Mouse (Mus musculus): Measurements from ENCODE around the gene Eepd1. TPM values are rescaled to one million over a fixed set of nuclear protein-coding genes. Genes with fewer than 3 reads are reported as not detected.

The Eepd1 gene
- total RNA-seq, 2 experiments from 2014 or later = 12.5 to 14.4 TPM

DNA sequence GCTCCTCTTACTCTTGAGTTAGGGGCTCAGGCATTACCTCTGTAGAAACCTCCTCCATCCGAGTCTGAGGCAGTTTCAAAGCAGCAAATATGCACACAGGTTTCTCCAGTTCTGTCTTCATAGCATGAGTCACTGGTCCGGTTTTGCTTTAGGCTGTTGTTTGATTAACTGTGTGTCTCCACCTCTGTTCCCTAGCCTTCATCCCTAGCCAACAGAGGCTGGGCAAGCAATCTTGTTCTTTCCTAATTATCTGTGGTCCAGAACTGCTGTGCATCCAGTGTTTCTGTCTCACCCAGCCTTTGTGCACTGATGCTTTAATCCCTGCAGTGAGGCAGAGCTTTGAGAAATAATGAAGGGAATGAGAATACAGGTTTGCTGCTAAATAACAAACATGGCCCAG lies 90.0 kb downstream of the Eepd1 start:
- DNase-seq (ENCODE audit: low spot score in 2 of 2) = no peak

DNA sequence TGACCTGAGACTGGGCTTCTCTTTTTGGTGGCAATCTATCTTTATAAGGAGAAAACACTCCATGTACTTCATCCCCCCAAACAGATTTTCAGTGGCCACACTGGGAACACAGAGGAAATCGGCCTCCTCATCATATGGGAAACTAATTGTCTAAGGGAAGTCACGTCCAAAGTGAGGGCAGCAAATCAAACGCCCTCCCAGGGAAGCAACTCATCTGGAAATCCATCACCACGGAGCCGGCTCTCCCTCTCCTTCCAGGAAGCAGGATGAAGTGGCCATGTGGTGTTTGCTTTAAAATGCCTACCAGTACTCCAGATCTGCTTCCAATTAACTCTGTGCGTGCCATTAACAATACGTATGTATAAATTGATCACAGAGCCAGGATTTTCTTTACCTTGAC lies 92.4 kb downstream of the Eepd1 start:
- DNase-seq (ENCODE audit: low spot score in 2 of 2) = no peak

DNA sequence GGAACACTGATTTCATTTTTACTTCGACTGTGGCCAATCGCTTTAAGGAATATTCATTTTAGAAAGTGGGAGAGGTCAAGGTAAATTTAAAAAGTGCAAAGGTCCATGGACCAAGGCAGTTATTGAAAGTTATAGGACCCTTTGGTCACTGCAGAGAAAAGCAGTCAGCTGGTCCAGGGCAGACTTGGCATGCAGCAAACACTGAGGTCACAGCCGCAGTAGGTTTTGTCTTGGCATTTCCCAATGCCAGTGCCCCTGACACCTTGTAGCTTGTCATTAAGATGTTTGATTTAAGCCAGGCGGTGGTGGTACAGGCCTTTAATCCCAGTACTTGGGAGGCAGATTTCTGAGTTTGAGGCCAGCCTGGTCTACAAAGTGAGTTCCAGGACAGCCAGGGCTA lies 92.8 kb downstream of the Eepd1 start:
- DNase-seq (ENCODE audit: low spot score in 2 of 2) = no peak

DNA sequence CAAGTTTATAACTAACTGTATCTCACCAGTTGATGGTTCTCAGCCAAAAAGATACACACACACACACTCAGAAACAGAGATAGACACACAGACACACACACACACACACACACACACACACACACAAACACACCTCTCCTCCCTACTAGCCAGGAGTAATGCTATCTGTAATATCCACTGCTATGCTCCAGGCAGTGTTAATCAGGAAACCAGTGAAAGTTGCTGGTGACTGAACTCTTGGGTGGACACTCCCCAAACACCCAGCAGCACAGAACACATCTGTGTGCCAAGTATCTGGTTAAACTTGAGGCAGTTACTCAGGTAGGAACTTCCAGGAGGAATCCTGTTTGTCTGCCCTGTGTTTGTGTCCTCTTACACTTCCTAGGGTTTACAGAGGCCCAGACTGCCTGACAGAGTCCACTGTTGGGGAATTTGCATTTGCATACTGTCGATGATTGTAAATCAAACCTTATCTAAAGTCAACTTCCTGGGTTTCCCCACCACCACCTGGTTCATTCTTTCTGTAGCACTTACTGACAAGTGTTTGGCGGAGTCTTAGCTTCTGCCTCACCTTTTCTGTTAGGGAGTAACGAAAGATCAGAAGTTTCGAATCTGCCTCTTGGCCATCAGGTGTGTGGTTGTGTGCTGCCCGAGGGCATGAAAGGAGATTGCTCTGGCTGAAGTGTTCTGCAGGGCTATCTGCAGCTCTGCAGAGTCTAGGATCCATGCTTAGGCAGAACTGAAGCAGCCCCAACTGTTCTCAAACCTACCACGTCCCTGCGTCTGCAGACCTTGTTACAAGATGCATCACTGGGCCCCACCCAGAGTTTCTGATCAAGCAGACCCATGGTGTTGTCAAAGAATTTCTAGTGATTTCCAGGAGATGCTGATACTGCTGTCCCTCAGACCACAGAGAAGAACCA lies 97.6 kb downstream of the Eepd1 start:
- no peak for DNase-seq (ENCODE audit: low spot score in 2 of 2)

DNA sequence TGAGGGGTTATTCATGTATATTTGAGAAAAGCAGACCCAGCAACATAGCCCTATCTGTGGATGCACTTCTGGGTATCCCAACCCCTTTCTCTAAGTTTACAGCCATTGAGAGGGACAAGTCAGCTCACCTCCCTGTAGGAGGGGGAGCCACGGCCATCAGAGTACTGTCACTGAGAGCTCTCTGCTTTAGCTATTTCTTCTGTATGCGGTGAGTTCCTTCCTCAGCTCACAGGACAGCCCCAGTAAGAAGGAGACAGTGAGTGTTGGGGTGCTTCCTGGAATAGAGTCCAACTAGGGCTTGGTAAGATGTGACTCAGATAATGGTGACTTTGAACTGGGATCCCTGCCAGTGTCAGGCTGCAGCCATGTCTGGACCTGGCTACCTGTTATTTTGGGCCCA lies 102.3 kb downstream of the Eepd1 start:
- no peak for DNase-seq (ENCODE audit: low spot score in 2 of 2)

DNA sequence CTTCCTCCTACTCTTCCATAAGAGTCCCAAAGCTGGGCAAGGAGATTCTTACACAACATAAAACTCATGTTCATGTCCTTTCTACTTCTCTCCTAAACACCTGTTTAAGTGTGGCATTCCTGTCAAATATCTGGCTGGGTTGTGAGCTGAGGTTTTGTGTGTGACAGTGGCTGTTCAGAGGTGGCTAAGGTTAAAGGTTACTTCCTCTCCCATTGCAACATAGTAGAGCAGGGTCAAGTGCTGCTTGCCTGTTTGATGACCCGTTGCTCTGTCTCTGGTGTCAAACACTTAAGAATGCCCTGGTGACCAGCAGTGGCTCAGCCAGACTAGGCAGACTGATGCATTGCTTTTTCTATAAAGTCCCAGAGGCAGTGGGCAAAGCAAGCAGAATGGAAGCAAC lies 104.3 kb downstream of the Eepd1 start:
- DNase-seq (ENCODE audit: low spot score in 2 of 2) = no peak

DNA sequence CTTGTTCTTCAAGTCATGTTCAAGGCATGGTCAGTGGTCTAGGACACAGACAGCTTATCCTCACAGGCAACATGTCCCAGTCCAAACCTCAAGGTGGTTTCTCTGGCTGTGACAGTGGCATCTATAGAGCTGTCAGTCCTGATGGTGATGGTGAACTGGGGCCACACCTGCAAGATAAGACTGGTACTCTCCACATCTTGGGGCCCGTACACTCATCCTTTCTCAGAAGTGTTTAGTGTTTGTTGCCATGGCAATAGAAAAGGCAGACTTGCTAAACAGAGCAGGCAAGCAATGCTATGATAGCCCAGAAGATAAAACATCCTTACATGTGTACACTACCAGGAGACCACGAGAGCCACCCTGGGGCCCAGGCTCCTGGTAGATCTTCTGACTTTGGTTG lies 107.2 kb downstream of the Eepd1 start:
- DNase-seq (ENCODE audit: low spot score in 2 of 2) = no peak

DNA sequence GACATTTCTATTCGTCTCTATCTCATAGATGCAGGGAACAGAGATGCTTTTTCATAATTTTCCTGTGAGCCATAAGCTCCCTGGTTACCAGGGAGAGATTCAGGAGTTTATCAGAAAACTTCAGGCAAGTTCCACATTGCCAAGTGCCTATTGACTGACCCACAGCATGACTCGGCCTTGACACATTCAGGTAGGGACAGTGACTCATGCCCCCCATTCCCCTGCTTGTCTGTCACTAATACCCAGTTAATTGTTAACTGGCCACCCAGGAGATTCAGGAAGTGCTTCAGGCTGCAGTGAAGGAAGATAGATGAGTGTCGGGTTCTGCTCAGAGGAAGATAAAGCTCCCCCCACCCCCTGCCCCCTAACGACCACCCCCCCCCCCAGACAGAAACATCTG lies 109.4 kb downstream of the Eepd1 start:
- DNase-seq (ENCODE audit: low spot score in 2 of 2) = no peak

DNA sequence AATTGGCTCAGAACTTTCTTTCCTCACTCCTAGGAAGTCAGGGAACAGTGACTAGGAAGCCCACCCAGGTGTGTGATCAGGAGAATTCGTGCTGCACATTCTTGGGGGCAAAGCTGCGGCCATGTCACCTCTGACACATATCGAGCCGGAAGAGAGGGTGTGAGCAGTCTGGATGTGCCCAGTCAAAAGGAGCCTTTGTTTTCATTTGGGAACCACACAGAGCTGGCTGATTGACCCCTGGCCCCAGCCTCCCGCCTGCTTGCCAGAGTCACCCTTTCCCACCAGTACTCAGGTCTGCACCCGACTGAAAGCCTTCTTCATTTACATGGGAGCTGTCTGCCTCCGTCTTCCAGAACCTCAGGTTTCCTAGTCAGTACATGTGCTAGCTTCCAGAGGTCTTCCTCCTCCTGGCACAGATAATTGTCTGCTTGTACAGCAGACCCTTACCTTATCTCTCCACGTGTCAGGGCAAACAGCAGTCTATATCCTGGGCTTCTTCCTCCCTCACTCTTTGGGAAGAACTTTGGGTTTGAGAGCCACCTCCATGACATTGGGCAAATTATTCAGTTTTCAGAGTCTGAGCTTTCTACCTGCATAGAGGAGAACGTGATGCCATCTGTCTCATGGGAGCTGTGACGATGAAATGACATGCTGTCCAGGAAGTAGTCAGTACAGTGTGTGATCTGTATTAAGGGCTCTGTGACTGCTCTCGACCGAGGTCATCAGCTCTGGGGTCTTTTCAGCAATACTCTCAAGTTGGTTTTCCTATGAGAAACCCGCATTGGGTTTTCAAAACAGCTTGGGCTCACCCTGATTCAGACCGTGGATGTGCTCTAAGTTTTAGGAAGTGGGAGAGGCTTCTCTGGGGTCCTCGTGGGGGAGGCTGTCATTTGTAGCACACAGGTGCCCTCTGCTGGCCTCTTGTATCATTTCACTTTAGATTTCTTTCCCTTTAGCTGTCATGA lies 110.3 kb downstream of the Eepd1 start:
- DNase-seq (ENCODE audit: low spot score in 2 of 2) = peak; percentile 22 to 59

DNA sequence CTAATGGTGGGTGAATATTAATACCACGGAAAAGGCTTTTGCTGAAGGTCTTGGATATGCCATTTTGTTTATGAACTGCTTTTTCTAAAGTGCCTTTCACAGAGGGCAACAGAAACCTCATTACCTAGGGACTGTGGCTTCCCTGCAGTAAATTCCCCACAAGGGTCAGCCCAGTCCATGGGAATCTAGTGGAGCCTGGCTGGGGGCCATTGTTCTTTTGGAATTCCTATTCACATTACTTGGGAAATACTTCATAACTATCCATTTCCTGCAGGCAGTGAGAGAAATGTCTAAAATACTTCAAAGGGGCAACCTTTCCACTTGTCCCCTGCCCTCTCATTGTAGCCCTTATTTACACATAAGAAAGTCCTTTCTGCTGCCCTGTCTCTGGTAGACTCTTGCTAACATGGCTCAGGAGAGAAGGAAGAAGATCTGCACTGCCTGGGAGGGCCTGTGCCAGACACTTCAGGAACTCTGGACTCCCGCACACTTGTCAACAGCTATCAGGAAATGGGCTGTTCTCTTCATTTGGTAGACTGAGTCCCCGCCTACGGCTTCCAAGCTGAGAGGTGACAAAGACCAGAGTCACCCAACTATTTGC lies 111.1 kb downstream of the Eepd1 start:
- DNase-seq (ENCODE audit: low spot score in 2 of 2) = no peak

DNA sequence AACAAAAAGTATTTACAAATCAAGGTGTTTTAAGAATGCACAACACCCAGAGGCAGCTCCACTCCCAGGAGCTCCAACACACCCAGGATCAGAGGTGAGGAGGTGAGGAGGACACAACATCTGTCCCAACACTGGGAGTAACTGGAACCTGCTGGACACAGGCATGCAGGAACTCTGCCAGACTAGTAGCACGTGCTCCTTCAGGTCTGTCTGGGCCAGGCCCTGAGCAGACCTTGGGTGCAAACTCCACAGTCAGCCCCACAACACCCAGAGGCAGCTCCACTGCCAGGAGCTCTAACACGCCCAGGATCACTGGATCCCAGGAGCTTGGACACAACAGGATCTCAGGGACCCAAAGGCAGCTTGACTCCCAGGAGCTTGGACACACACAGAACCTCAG lies 143.4 kb downstream of the Eepd1 start:
- no peak for DNase-seq (ENCODE audit: low spot score in 2 of 2)

DNA sequence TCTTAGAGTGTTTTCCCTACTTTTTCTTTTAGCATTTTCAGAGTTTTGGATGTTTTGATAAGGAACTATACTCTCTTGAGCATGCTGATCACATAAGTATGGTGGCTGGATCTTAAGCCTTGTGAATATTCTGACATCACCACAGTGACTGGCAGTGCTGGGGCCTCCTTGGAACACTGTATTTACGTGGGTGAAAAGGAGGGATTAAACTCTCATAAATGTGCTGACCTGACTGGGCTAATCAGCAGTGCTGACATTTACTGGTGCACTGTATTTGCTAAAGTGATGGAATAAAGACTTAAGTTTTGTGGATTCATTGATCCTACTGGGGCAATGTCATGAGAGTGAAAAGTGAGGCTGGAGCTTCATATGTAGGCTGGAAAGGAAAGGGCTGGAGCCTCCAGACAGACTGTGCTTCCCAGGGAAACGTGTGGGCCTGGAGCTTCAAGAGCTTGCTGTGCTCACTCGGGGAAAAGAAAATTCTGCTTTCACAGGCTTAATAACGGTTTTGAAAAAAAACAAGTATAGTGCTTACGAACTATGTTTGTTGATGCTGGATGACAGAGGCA lies 148.3 kb downstream of the Eepd1 start:
- no peak for DNase-seq (ENCODE audit: low spot score in 2 of 2)

Other genes with a start within 250 kb of the Eepd1 start
- 100 to 1,000 TPM; 278 to 289 TPM for gene Sept7, start 229.1 kb upstream of the Eepd1 start, total RNA-seq (2021)

All from layer of hippocampus, postnatal 14 days (tissue).